Mouse (Mus musculus) lung, adult 10 weeks (tissue): Measurements from ENCODE around the gene Nos2. TPM values are rescaled to one million over a fixed set of nuclear protein-coding genes. Genes with fewer than 3 reads are reported as not detected.

Experiments
- polyA plus RNA-seq: library from polyadenylated mRNA; stranded (reverse); fragments of 350-450 nt; fragmentation: Illumina TruSeq; extraction: RNeasy Lipid Tissue Mini Kit (QIAGEN cat#74804); gene quantifications from one replicate; pipeline ENCODE4 v1.2.3, GENCODE M21; 2014; ENCODE audit warnings: low read depth, low replicate concordance; ENCODE audit not compliant: insufficient read depth

Gene Nos2
- 1.3 TPM for polyA plus RNA-seq

GRCm38 (mm10) chr11:78920411-78920939, at the start of gene Nos2:
Gene Nos2, plus strand, starts transcription at chr11:78920787.

GRCm38 (mm10) chr11:78984483-78985177, 64.0 kb downstream of the Nos2 start, which contains the start of gene Lgals9:
Gene Lgals9, minus strand, starts transcription at chr11:78984946.

Other genes starting within 250 kb of the Nos2 start
- gene Nlk, start 223.4 kb upstream of the Nos2 start, polyA plus RNA-seq = 12.5 TPM
- gene Ccnq, start 169.1 kb upstream of the Nos2 start, polyA plus RNA-seq = 21.5 TPM
- 8.5 TPM for gene Lyrm9, start 94.2 kb upstream of the Nos2 start, polyA plus RNA-seq
- 119 TPM for gene Lgals9, start 64.2 kb downstream of the Nos2 start, polyA plus RNA-seq
- gene Ksr1, start 225.6 kb downstream of the Nos2 start, polyA plus RNA-seq = 4.4 TPM